Mouse (Mus musculus) liver, postnatal 0 days (tissue): ENCODE measurements at regions not wholly inside any gene's neighbourhood (a gene's known extent, or its start where the extent isn't known, plus 50 kb on each side); places are given as distances from the start of the nearest gene placed in this dataset.

ENCODE experiments used
- CTCF ChIP-seq: sonication (generic); IDR thresholded peaks from 2 replicates; pipeline ENCODE4 v1.5.1; 2016; ENCODE audit warnings: antibody characterized with exemption, low read depth
- EP300 ChIP-seq: IDR thresholded peaks from 2 replicates; pipeline ENCODE4 v1.6.1; 2016; ENCODE audit warnings: antibody characterized with exemption, low read depth, mild to moderate bottlenecking

DNA sequence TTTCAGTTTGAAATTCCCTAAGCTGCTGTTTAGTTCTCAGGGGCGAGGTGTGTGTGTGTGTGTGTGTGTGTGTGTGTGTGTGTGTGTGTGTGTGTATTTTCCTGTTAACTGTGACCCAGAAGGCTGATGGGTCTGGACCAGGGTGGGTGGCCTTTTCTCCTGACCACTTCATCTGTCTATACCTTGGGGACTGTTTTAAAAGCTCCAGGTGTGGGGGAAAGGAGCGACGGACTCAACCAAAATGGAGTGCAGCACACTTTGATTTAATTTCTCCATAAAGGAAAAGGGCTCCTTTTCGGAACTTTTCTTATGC, 103.9 kb downstream of the Zfp281 start:
- no peak for TF ChIP-seq CTCF
- TF ChIP-seq EP300: no peak
